Mouse (Mus musculus): ENCODE results near the gene Rnf38.

The Rnf38 gene

DNA sequence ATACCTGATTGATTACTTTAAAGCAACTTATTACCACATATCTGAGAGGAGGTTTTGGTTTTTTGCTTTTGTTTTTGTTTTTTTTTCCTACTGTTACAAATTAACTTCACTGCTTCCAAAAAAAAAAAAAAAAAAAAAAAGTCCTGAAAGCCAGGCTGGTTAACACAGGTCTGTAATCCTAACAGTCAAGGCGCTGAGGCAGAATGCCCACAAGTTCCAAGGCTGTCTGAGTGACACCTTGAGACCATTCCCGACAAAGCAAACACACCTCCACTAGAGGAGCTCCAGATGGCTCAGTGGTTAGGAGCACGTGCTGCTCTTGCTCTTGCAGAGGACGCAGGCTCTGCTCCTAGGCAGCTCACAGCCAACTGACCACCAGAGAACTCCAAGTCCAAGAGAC lies 10.1 kb downstream of the Rnf38 start:
- DNase-seq, result no peak

DNA sequence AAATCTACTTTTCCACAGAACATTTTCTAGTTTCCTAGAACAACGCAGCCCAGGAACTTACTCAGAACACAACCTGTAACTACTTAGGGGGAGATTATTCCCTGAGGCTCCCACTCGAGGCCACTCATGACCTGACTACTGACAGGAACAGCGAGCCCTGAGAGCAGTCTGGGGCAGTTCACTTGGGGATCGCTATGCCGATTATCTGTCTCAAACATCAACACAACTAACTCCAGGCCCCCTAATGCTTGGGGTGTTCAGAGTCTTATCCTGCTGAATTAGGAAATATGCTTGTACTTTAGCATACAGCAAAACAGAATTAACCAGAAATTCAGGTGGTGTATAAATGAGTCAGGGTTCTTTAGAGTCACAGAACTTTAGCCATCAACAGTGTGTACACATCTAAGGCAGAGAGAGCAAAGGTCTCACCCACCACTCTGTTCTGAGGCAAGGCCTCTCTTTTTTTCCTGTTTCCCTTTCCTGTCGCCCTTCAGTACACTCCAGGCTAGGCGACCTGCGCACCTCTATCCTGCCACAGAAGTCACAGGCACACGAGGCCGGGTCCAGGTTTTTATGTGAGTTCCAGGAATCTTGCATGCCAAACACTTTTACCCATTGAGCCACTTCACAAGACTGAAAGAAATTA lies 16.7 kb downstream of the Rnf38 start:
- no peak for DNase-seq

DNA sequence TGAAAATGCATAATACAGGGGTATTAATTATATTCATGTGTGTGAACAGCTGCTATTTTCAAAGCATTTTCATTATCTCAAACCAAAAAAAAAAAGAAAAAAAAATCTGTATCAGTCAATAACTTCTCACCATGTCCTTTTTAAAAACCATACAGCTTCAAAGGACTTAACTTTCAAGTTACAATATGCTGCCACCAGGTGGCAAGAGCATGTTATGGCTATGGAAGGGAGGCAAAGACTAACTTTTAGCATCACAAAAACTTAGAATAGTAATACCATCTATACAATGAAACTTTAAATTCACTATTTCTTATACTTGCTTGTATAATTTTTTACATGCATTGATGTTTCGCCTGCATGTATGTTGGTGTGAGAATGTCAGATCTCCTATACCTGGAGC lies 33.6 kb downstream of the Rnf38 start:
- DNase-seq, result peak; percentile 23

DNA sequence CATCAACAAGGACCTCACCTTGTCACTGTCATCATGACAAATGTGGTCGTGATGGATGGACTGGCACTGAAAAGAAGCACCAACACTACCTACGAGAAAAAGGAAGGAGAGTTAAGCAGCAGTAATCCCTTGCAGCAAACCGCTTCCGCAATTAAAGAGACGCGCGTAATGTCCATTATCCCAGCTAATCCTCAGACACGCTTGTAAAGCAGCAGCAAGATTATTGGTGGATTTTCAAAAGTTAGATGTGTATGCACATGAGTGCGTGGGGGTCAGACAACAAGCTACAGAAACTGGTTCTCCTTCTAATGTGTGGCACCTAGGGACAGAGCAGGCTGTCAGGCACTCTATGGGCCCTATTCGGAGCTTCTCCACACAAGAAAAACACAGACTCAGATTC lies 46.2 kb downstream of the Rnf38 start:
- DNase-seq, result no peak

DNA sequence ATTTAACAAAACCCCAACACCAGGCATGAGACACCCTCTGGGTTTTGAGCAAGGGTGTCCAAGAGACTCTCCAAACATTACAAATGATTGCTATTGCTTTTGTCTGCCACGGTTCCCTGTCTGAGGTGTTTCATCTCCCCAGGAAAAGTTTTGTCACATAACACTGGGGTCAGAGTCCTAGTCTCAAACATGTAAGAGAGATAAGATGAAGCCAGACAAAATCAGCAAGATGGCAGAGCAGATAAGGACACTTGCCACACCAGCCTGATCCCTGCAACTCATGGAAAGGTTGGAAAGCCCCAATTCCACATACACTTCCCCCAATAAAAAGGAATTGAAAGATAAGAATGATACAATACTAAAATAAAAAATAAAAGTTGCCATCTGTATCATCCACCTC lies 49.7 kb downstream of the Rnf38 start:
- no peak for DNase-seq

DNA sequence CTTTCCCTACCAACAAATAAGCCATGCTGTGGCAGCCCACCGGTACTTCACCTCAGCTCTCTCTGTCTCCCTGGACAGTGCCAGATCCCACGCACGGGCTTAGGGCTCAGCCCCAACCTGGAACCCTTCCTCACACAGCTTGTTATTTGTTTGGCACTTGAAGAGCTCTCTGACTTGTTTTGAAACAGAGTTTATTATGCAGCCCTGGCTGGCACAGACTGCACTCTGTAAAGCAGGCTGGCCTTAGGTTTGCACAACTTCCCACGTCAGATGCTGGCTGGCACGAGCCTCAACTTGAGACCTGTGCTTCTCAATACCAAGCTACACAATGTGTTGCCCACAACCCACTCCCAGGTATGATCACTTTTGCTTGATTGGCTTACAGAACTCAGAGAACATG lies 53.8 kb downstream of the Rnf38 start:
- peak; percentile 89 for DNase-seq

DNA sequence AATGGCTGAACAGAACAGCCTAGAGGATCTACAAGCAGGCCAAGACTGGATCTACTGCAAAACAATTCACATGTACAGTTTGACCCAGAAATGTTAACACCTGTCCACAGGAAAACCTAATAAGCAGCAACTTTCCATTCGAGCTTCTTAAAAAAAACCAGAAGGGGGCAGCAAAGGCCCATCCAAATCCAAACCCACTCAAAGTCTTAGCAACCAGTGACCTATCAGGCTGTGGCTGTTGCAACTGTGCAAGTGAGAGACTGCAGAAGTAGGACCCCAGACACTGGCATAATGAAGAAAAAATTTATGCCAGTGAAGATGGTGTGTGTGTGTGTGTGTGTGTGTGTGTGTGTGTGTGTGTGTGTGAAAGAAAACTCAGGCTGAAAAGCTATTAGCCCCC lies 60.4 kb downstream of the Rnf38 start:
- DNase-seq, result peak; percentile 89

DNA sequence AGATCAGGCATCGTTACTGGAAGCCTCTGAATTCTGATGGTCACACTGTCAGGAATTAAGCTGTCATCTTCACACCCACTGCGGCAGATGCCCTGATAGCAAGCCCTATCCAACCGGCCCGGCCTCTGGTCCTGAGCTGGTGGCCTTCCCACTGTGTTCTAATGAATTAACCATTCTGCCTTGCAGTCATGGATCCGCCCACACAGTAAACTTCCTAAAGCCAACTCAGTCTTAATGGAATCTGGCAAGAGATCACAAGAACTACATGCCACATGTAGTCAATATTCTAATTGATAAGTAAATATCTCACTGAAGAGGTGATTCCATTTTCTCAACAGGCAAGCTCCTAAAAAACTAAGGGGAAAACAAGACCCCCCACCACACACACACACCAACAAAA lies 60.9 kb downstream of the Rnf38 start:
- peak; percentile 57 for DNase-seq

DNA sequence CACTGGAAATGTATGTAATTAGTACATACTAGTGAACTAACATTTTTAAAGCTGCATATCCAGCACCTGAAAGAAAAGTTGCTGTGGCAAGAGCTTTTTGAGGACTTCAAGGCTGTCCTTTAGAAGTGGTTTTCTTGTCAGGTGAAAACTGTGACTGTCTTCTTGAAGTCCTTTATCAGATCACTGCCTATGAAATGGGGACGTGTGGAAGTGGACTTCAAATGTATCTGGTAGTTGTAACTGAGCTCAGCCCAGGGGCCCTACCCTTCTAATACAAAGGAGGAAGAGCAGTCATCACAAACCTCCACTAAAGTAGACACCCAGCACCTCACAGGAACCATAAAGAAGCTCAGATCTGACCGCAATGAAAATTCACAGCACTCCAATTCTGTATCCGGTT lies 63.7 kb downstream of the Rnf38 start:
- peak; percentile 74 for DNase-seq

DNA sequence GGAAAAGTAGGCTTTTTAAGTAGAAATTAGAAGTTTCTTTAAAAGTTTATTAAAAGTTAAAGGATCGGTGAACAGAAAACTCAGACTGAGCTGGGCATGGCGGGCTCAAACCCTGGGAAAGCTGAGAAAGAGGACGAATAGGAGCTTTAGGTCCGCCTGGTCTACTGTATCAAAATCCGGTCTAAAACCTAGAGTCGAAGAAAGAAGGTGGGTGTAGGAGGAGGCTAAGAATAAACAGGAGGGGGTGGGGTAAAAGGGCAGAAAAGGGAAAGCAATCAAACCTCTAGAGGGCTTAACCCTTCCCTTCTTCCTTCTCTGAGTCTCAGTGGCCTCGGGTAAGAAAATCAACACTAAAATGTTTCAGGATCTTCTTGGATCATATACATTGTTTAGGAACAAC lies 64.8 kb downstream of the Rnf38 start:
- DNase-seq, result no peak

DNA sequence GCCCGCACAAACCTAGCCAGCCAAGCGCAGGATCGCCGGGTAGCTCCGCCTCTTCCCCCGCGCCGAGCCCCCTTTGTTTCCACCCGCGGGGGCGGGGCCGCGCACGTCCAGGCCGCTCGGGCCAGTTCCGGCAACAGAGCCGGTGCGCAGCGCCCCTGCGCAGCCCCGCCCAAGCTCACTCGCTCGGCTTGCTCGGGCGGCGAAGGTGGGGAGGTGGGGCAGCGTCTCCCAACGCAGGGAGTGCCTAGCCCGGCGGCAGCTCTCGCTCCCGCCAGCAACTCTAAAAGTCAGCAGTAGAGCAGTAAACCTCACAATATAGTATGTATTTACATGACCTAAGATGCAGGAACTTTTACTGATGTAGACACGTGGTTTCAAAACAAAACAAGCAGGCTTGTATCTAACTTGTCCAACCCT lies 65.3 kb downstream of the Rnf38 start:
- peak; percentile 100 for DNase-seq

DNA sequence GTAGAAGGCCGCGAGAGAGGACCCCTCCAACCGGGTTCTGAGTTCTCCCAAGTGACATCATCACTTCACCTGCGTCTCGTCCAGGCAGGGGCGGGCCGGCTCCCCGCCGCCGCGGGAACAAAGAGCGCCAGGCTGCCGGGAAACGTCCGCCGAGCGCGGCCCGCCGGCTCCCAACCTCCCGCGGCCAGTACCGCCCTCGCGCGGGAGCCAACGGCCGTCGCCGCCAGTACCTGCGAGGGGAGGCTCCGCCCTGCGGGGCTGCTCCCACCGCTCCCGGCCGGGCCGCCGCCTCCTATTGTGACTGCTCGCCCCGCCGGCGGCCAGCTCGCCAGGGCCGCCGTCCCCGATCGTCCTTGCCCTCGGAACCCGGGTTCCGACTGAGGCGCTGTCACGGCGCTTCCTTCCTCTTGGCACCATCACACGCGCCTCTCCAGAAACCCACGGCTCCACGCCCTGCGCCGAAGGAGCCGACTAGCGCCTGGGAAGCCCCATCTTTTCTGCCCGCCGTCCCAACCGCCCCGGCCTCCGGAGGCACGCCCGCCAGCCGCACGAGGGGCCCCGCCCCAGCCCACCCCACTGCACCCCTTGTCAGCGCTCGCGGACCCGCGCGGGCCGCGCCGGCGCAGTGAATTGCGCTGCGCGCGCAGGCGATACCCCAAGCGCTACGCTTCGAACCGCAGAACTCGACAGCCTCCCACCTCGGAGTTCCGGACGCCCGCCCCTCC lies 66.0 kb downstream of the Rnf38 start:
- DNase-seq, result peak; percentile 99

DNA sequence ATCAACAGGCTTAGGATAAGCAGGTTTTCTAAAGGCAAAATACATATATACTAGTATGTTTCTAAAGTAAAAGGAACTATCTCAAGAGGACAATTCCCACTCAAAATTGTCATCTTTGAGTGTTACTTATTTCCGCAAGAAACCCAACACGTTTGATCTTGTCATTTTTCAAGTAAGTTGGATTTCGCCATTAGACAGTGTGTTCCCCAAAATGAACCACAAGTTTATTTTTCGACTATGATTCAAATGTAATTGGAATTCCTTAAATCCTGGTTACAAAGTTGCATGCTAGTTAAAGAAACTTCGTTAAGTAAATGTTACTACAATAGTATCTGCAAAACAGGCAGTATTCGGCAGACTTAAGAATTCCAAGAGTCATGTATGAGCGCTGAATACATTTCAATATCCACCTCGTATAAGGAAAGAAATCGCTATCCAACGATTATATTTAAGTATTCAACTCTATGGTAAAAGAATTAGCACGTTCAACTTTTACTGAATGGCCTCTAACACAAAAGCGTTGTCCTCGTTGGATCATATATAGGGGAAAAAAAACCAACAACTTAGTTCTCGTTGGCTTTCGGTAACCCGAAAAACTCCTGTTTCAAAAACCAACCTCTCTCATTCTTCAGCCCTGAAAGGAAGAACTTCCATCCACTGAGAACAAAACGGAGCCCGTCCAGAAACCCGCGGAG lies 66.7 kb downstream of the Rnf38 start:
- DNase-seq, result peak; percentile 74

DNA sequence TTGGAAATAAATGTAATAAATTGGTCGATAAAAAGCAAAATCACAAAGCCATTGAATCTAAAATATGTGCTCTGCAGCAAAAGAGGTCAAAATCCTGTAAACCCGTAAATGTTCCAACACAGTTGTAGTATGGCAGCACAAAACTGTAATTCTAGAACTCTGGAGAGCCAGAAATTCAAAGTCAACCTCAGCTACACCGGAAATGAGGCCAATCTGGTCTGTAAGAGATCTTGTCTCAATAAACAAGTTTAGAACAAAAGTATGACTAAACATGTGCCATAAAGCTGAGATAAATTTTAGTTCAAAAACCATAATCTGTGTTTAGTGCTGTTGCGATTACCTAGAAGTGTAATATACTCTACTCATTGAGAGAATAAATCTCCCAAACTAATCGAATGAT lies 69.0 kb downstream of the Rnf38 start:
- no peak for DNase-seq

DNA sequence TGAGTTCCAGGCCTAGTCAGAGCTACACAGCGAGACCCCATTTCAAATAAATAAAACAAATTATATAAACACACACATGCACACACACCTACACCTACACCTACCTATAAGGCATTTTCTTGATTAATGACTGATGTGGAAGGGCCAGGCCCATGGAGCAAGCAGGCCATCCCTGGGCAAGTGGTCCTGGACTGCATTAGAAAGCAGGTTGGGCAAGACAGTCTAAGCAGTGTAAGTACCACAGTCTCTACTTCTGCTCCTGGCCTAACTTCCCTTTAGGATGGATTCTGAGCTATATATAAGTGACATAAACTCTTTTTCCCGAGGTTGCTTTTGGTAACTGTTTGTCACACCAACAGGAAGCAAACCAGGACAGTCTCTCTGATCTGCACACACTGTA lies 70.6 kb downstream of the Rnf38 start:
- DNase-seq, result peak; percentile 71

DNA sequence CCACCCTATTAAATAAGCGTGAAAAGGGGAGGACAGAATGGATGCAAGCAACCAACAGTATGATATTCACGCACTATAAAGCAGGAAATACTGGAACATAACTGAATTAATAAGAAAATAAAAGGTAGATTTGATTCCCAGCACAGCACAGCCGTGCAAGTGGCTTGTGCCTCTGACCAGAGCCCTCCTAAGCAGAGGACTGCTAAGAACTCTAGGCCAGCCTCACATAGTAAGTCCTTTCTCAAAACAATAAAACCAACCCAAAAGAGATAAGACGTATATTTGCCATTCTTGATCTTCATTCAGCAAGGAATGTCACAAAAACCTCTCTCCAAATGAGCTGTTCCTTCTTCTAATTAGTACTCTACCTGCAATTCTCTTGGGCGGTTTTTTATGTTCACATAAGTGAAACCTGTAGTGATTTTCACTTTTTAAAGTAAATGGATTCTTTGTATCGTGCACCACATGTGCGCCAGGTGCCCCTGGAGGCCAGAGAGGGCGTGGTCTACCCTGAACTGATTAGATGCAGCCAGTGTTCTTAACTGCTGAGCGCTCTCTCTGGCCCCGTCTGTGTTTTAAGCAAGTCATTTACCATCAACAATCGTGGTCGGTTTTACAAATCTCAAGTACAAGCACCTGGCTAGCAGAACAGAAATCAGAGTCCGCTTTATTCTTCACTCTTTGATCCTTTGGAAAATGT lies 72.4 kb downstream of the Rnf38 start:
- DNase-seq, result peak; percentile 78

DNA sequence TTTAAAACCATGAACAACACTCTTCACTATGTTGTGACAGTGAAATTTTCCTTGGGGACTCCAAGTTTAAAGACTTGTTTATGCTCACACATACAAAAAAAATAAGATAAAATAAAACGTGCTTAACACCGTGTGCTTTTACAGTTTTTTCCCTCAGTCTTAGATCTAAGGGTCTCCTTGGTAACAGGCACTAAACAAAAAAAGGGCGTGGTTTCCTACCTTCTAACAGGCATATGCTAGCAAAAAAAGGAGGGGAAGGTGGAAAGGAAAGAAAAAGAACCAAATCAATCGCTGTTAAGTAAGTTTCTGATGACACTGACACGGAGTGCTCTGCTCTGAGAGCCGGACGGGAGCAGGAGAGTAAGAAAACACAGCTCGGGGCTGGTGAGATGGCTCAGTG lies 73.8 kb downstream of the Rnf38 start:
- DNase-seq, result peak; percentile 35

DNA sequence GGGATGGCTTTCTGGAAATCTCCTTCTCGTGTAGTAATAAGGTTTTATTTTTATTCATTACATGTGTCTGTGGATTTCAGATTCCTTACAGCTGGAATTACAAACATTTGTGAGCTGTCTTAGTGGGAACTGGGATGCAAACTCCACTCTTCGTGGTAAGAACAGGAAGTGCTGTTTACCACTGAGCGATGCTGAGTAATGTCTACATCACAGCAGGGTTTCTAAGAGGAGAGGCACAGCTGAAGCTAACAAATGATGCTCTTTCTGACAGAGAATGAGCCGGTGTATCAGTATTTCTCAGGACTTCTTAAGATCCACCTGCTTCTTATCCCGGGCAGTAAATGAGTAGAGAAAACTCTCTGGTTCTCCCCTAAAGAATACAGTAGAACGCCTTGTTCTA lies 77.1 kb downstream of the Rnf38 start:
- no peak for DNase-seq

DNA sequence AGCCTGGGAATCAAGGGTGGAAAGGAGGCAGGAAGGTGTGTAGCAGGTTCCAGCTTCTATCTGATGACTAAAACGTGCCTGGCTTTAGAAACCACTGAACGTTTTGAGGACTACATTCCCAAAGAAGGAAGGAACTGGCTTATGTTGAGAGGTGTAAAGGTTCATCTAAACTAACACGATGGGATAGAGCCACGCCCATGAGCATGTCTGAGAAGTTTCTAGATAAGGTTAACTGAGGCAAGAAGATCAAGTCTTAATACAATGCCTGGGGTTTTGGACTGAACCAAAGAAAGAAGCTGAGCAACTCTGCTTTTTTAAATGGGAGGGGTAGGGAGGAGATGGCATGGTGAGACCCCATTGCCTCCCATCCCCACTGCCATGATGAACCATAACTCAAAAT lies 78.7 kb downstream of the Rnf38 start:
- no peak for DNase-seq

DNA sequence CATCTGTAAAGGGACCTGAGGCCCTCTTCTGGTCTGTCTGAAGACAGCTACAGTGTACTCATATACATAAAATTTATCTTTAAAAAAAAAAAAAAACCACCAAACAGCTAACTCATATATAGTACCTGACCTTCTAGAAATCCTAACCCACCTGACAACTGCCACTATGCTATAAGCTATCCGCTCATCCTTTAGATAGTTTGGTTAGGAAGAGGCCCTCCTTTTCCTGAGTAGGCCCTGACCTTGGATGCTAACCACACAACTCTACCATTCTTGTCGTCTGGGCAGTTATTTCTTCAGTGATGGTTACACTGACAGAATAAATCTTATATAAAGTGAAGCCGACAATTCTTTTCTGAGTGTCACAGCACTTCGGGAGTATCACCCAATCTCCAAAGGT lies 80.7 kb downstream of the Rnf38 start:
- DNase-seq, result no peak

DNA sequence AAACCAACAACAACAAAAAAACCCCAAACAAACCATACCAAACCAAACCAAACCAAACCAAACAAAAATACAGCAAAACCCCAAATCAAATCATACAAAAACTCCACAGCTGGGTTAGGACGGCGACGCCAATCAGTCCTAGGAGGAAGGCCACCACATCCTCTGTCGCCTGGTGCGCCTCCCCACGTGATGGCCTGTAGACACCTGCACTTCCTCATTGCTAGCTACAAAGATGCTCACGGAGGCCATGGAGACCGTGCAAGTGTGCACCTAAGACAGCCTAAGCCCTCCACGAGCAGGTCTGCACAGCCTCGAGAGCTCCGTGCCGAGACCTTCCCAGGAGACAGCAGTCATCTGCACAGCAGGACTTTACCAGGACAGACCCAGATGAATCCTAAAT lies 106.8 kb downstream of the Rnf38 start:
- DNase-seq, result no peak

DNA sequence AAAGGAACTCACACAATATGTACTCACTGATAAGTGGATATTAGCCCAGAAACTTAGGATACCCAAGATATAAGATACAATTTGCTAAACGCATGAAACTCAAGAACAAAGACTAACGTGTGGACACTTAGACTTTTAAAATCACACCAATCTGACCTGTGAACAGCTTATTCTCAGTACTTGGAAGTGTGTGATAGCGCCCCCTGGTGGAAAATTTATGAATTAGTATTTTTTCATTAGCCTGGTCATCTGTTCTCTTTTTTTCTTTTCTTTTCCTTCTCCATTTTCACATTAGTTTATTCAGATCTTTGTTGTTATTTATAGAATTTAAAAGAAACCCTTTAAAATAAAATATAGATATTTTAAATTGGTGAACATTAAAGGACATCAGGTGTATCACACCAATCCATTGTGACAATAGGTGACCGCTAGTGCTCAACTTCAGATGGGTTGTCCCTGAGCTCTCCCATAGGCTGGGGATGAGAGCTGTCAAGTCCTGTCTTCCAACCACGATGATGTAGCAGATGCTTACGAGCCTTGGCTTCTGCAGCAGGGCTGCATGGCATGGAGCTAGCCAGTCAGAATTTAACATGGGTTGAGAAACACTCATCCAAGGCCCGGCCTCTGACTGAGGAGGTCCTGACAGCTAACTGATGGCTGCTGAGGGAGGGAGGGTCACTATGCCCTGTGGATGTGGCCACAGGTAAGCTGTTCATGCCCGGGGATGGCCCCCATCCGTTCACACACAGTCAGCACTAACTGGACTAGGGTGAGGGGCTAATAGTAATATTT lies 114.0 kb downstream of the Rnf38 start:
- DNase-seq, result peak; percentile 80

DNA sequence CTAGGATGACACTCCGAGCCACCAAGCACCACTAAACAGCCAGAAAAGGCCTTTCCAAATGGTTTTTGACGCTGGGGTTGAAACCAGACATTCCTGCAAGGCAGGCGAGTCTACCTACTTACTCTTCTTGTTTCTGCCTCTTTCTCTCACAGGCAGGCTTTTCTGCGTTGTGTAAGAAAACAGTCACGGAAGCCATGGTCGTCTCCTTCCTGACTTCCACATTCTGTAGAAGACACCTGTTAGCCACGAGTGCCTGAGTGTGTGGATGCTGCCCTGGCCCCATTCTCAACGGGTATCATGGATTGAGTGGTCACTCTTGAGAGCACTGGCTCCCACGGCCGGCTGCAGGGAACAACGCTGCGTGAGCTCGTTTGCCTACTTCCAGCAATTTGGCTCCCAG lies 118.5 kb downstream of the Rnf38 start:
- DNase-seq, result peak; percentile 61

Measured in heart, adult 11 months (tissue).